Mouse (Mus musculus): ENCODE data around the gene Atl3.

GRCm38 (mm10) chr19:7445105-7445504 lies 48.7 kb upstream of the Atl3 start:
- TF ChIP-seq GATA1 (IDR thresholded peaks at IDR 0.05; ENCODE audit: borderline replicate concordance, low read length) (no peak), FLI1 (IDR thresholded peaks at IDR 0.05; ENCODE audit: low read length) (no peak)
